Mouse (Mus musculus): ENCODE data around the gene Btbd3.

DNA sequence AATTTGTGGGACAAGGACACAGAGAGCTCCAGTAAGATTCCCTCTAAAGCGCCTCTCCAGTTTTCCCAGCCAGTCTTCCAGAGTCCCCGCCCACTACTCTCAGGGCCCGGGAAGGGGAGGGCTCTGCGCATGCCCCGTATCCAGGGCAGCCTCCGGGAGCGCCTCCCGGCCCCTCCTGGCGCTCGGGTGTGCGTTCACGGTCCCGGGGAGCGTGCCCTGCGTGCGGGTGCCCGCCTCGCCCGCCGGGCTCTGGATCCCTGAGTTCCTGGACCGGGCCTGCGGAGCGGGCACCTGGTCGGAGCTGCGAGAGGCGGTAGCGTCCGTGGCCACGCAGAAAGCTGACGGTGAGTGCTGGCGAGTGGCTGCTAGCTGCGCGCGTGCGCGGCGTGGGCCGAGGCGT is at the start of gene Btbd3:
- TF ChIP-seq EP300 (optimal IDR thresholded peaks at IDR 0.05) (no peak), CTCF (IDR thresholded peaks at IDR 0.05; ENCODE audit: low read depth) (no peak)
